Mouse (Mus musculus) layer of hippocampus, postnatal 25 days (tissue): ENCODE results near the gene Ybx2. TPM values are rescaled to one million over a fixed set of nuclear protein-coding genes. Genes with fewer than 3 reads are reported as not detected.

Experiments
- DNase-seq, 2 experiments: peaks; one replicate each; pipeline ENCODE4 v3.0.0; 2022; ENCODE audit warnings: mixed read lengths in 2 of 2, low spot score in 1 of 2; ENCODE audit errors: extremely low spot score in 1 of 2
- total RNA-seq, 2 experiments: library from RNA; stranded (reverse); gene quantifications; 2 replicates each; pipeline ENCODE4 v1.2.3; 2021

Gene Ybx2
- total RNA-seq, result 10 to 100 TPM in 1 of 2 experiments, 1 to 10 TPM in 1; 7.3 to 11.1 TPM

GRCm38 (mm10) chr11:69935137-69935879 lies at the start of gene Ybx2:
TSS of gene Ybx2 (plus strand) at chr11:69935796.
- DNase-seq, result peak; percentile 66 to 76

- no peak for DNase-seq
These were observed 48.5 kb upstream of the Ybx2 start for GRCm38 (mm10) chr11:69886907-69887635.

GRCm38 (mm10) chr11:69891482-69891881 lies 44.1 kb upstream of the Ybx2 start:
- peak in 1 of 2 experiments; percentile 34 for DNase-seq

- DNase-seq, result no peak
These were observed 40.9 kb upstream of the Ybx2 start for GRCm38 (mm10) chr11:69894671-69895070.

GRCm38 (mm10) chr11:69895291-69895690 lies 40.3 kb upstream of the Ybx2 start, which contains the start of gene Acap1:
TSS of gene Acap1 (minus strand) at chr11:69895539.
- no peak for DNase-seq

GRCm38 (mm10) chr11:69899870-69900269 lies 35.7 kb upstream of the Ybx2 start:
- DNase-seq, result no peak

- DNase-seq, result peak; percentile 66 to 69
These were observed 34.9 kb upstream of the Ybx2 start, which contains the start of the genes 2810408A11Rik and Neurl4 for GRCm38 (mm10) chr11:69900471-69901405. TSS of gene 2810408A11Rik (minus strand) at chr11:69900987. TSS of gene Neurl4 (plus strand) at chr11:69901072.

GRCm38 (mm10) chr11:69901406-69901846 lies 34.2 kb upstream of the Ybx2 start:
- DNase-seq, result peak; percentile 80 to 91

- no peak for DNase-seq
These were observed 33.6 kb upstream of the Ybx2 start for GRCm38 (mm10) chr11:69901993-69902392.

GRCm38 (mm10) chr11:69902972-69903371 lies 32.6 kb upstream of the Ybx2 start:
- DNase-seq, result no peak

- DNase-seq, result no peak
These were observed 31.3 kb upstream of the Ybx2 start for GRCm38 (mm10) chr11:69904311-69904710.

- DNase-seq, result no peak
These were observed 27.0 kb upstream of the Ybx2 start for GRCm38 (mm10) chr11:69908645-69909044.

GRCm38 (mm10) chr11:69909174-69909573 lies 26.4 kb upstream of the Ybx2 start:
- no peak for DNase-seq

- no peak for DNase-seq
These were observed 25.4 kb upstream of the Ybx2 start for GRCm38 (mm10) chr11:69910177-69910576.

GRCm38 (mm10) chr11:69910781-69911560 lies 24.6 kb upstream of the Ybx2 start:
- DNase-seq, result no peak

- no peak for DNase-seq
These were observed 23.9 kb upstream of the Ybx2 start for GRCm38 (mm10) chr11:69911701-69912100.

GRCm38 (mm10) chr11:69912716-69913530 lies 22.7 kb upstream of the Ybx2 start:
- DNase-seq, result no peak

- peak; percentile 87 to 93 for DNase-seq
These were observed 21.8 kb upstream of the Ybx2 start, which contains the start of gene Gps2 for GRCm38 (mm10) chr11:69913554-69914371. TSS of gene Gps2 (plus strand) at chr11:69913888.
